Mouse (Mus musculus): ENCODE data around the gene Rev3l. TPM values are rescaled to one million over a fixed set of nuclear protein-coding genes. Genes with fewer than 3 reads are reported as not detected.
A peak's percentile ranks its signal among the peaks of the same experiment; 100 is the strongest.

Gene Rev3l
- total and polyA plus RNA-seq, 3 experiments, result 1.8 to 70.5 (median 44.0) TPM

DNA sequence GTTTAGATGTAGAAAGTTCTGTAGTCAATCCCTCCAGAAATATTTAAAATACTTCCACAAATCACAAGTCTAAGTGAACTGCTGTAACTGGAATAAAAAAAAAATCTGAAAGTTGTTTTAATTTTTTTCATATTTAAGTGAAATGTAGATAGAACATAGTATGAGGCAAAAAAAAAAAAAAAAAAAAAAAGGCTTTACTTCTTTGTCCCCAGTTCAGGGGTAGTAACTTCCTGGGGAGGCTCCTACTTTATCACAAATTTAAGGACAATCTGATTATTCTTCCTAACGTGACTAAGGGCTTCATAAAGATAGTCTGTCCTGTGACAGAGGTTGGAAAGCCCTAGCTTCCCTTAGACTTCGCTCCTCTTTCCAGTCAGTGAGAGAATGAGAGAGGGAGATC lies 39.8 kb upstream of the Rev3l start:
- Histone ChIP-seq H3K36me3 (replicated peaks) (no peaks in the 10 kb centered on the region), H3K4me3 (ENCODE audit: low read depth, low read length) (no peak overlapping the region), H3K4me1 (ENCODE audit: insufficient read depth, low read depth, low read length) (no peaks in the 10 kb centered on the region; the same call in 1 of the 2 replicates), H3K9me3 (replicated peaks) (no peaks in the 10 kb centered on the region), H3K27me3 (ENCODE audit: insufficient read depth, low read length) (0 out of 2 replicates have a peak, but pooled peaks cover 2% of the 10 kb centered on the region)
- DNase-seq (ENCODE audit: low spot score), result no peak
- no peak for ATAC-seq (ENCODE audit: extremely low read depth, insufficient number of reproducible peaks, low FRiP score, poor library complexity, severe bottlenecking)
- no peak for TF ChIP-seq GATA2 (IDR thresholded peaks at IDR 0.05; ENCODE audit: borderline replicate concordance, low read depth, low read length)
- TF ChIP-seq TAL1 (conservative IDR thresholded peaks at IDR 0.05; ENCODE audit: low read depth, low read length), result no peak
- TF ChIP-seq CTCF (IDR thresholded peaks at IDR 0.05; ENCODE audit: low read depth, low read length), result no peak
- no peak for TF ChIP-seq POLR2AphosphoS5 (IDR thresholded peaks at IDR 0.05; ENCODE audit: insufficient replicate concordance, low read depth, low read length)
- no peak for TF ChIP-seq GATA1 (IDR thresholded peaks at IDR 0.05; ENCODE audit: borderline replicate concordance, low read length)

DNA sequence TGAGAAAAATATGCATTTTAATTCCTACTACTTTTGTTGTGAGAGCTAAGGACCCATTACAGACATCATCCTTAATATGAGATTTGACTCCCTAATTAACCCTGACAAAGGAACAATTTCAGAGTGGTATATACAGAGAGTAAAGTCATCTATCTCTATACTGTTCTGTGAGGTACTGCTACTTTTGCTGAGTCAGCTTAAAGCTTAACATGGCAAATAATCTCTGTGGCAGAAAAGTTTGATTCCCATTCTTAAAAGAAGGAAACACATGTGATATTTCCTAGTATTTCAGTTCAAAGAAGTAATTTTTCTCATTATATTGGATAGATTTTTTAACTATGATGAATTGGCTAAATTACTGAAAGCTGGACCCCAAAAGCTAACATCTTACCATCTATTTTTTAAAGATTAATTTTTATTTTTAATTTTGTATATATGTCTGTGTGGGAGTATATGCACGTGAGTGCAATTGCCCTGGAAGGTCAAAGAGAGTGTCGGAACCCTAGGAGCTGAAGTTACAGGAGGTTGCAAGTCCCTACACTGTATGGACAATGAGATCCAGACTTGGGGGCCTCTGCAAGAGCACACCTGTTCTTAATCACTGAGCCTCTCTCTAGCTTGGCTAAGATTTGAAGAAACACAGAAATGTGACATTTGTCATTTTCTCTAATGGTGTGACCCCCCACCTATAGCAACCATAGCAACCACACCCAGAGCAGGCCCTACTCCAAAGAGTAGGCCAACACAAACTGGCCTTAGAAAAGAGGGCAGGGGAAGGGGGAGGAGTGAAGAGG lies 24.0 kb upstream of the Rev3l start:
- no peak overlapping the region for H3K4me3 ChIP-seq (ENCODE audit: low read depth, low read length)
- H3K36me3 ChIP-seq (replicated peaks), result peaks cover 3% of the 10 kb centered on the region
- no peaks in the 10 kb centered on the region for H3K9me3 ChIP-seq (replicated peaks)
- H3K4me1 ChIP-seq (ENCODE audit: insufficient read depth, low read depth, low read length), result no peaks in the 10 kb centered on the region
- ATAC-seq (ENCODE audit: extremely low read depth, insufficient number of reproducible peaks, low FRiP score, poor library complexity, severe bottlenecking), result no peak
- no peaks in the 10 kb centered on the region for H3K27me3 ChIP-seq (ENCODE audit: insufficient read depth, low read length)
- no peak for TF ChIP-seq CTCF (IDR thresholded peaks at IDR 0.05; ENCODE audit: low read depth, low read length)
- TF ChIP-seq TAL1 (conservative IDR thresholded peaks at IDR 0.05; ENCODE audit: low read depth, low read length), result no peak
- TF ChIP-seq POLR2AphosphoS5 (IDR thresholded peaks at IDR 0.05; ENCODE audit: insufficient replicate concordance, low read depth, low read length), result no peak
- no peak for TF ChIP-seq GATA2 (IDR thresholded peaks at IDR 0.05; ENCODE audit: borderline replicate concordance, low read depth, low read length)
- TF ChIP-seq GATA1 (IDR thresholded peaks at IDR 0.05; ENCODE audit: borderline replicate concordance, low read length), result no peak
- no peak for DNase-seq (ENCODE audit: low spot score)

DNA sequence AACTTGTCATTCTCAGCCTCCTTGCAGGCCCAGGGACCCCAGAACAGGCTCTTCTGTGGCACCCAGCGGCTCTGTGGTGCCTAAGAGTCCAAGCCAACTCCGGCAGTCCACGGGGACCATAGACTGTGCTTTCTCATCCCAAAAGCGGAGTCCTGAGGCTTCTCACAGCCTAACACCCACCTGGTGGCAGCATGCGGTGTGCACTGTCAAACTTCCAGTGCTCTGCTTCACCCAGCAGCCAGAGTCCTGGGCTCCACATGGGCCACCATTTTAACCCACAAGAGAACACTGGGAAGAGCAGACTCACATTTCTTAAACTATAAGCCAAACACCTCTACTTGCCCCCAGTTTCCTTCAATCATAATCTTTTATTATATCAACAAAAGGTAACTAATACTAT lies 15.0 kb upstream of the Rev3l start:
- no peak for TF ChIP-seq CTCF (IDR thresholded peaks at IDR 0.05; ENCODE audit: low read depth, low read length)
- TF ChIP-seq TAL1 (conservative IDR thresholded peaks at IDR 0.05; ENCODE audit: low read depth, low read length), result no peak
- no peak for TF ChIP-seq POLR2AphosphoS5 (IDR thresholded peaks at IDR 0.05; ENCODE audit: insufficient replicate concordance, low read depth, low read length)
- no peak for TF ChIP-seq GATA2 (IDR thresholded peaks at IDR 0.05; ENCODE audit: borderline replicate concordance, low read depth, low read length)
- no peak for TF ChIP-seq GATA1 (IDR thresholded peaks at IDR 0.05; ENCODE audit: borderline replicate concordance, low read length)
- H3K27me3 ChIP-seq (ENCODE audit: insufficient read depth, low read length), result no peaks in the 10 kb centered on the region
- peaks cover 2% of the 10 kb centered on the region; the same call in 1 of the 2 replicates for H3K4me1 ChIP-seq (ENCODE audit: insufficient read depth, low read depth, low read length)
- H3K36me3 ChIP-seq (replicated peaks), result peaks cover 4% of the 10 kb centered on the region
- ATAC-seq (ENCODE audit: extremely low read depth, insufficient number of reproducible peaks, low FRiP score, poor library complexity, severe bottlenecking), result no peak
- DNase-seq (ENCODE audit: low spot score), result no peak
- H3K9me3 ChIP-seq (replicated peaks), result no peaks in the 10 kb centered on the region
- no peak overlapping the region for H3K4me3 ChIP-seq (ENCODE audit: low read depth, low read length)

DNA sequence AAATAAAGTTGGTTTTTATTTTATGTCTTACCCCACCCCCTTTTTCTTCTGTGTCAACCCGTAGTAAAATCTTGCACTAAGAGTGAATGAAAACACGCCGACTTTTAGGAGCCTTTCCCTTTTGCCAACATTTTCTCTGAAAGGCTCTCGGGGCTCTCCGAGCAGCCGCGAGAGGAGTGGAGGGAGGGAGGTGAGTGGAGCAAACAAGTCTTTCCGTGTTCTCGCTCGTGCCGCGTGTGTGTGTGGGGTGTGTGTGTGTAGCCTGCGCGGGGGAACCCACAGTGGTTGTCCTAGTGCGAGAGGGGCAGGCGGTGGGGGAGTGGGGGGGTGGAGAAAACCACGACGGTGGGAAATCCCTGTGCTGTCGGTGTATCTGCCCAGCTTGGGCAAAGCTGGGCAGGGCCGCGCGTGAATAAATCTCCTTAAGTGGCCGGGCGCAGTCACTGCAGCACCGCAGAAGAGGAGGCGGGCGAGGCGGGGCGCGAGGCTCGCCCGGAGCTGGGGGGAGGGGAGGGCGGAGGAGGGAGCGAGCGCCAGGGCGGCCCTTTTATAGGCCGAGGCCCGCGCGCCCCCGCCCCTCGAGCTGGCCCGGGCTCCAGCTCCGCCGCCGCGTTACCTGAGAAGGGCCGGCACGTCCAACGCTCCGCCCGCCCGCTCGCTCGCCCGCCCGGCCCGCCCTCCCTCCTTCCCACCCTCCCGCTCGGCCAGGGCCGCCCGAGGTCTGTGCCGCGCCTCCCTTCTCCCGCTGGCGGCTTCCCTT lies 762 bp upstream of the Rev3l start:
- DNase-seq (ENCODE audit: low spot score) (peak; percentile 78), ATAC-seq (ENCODE audit: extremely low read depth, insufficient number of reproducible peaks, low FRiP score, poor library complexity, severe bottlenecking) (peak; percentile 59)
- no peaks in the 10 kb centered on the region for H3K27me3 ChIP-seq (ENCODE audit: insufficient read depth, low read length)
- peak overlapping the region; percentile 93 for H3K4me3 ChIP-seq (ENCODE audit: low read depth, low read length)
- peaks cover 11% of the 10 kb centered on the region for H3K4me1 ChIP-seq (ENCODE audit: insufficient read depth, low read depth, low read length)
- no peak for TF ChIP-seq GATA2 (IDR thresholded peaks at IDR 0.05; ENCODE audit: borderline replicate concordance, low read depth, low read length)
- TF ChIP-seq POLR2AphosphoS5 (IDR thresholded peaks at IDR 0.05; ENCODE audit: insufficient replicate concordance, low read depth, low read length), result no peak
- TF ChIP-seq TAL1 (conservative IDR thresholded peaks at IDR 0.05; ENCODE audit: low read depth, low read length), result no peak
- no peak for TF ChIP-seq GATA1 (IDR thresholded peaks at IDR 0.05; ENCODE audit: borderline replicate concordance, low read length)
- TF ChIP-seq CTCF (IDR thresholded peaks at IDR 0.05; ENCODE audit: low read depth, low read length), result no peak
- H3K9me3 ChIP-seq (replicated peaks), result no peaks in the 10 kb centered on the region
- peaks cover 3% of the 10 kb centered on the region for H3K36me3 ChIP-seq (replicated peaks)

DNA sequence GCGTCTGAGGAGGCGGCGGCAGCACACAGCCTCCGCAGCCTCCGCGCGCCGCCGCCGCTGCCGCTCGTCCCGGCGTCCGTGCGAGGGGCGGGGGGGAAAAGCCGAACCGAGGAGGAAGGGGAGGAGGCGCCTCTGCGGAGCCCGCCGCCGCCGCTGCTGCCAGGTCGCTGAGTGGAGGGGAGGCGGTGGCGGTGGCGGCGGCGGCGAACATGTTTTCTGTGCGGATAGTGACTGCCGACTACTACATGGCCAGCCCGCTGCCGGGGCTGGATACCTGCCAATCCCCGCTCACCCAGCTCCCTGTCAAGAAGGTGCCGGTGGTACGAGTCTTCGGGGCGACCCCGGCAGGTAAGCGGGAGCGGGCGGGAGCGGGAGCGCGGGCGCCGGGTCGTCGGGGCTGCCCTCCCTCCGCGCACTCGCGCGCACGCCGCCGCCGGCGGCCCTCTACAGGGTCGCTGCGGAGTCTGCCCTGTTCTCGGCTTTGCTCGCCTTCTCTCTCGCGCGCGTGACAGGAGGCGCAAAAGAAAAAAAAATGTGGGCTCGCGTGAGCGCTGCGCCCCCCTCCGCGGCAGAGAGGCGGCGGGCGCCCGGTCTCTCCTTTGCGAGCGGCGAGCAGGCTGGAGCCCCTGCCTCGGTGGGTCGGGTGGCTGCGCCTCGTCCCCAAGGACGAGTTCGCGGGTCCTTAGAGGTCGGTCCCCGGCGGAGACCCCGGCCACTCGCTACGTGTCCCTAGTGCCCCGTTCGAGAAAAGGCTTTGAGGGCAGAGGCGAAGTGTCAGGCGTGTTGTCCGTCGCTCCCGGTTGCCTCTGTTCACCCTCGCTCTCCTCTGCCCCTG lies 565 bp downstream of the Rev3l start:
- H3K27me3 ChIP-seq (ENCODE audit: insufficient read depth, low read length), result no peaks in the 10 kb centered on the region
- no peaks in the 10 kb centered on the region for H3K9me3 ChIP-seq (replicated peaks)
- peak overlapping the region; percentile 93 for H3K4me3 ChIP-seq (ENCODE audit: low read depth, low read length)
- DNase-seq (ENCODE audit: low spot score), result peak; percentile 50
- no peak for TF ChIP-seq GATA1 (IDR thresholded peaks at IDR 0.05; ENCODE audit: borderline replicate concordance, low read length)
- no peak for TF ChIP-seq GATA2 (IDR thresholded peaks at IDR 0.05; ENCODE audit: borderline replicate concordance, low read depth, low read length)
- no peak for TF ChIP-seq POLR2AphosphoS5 (IDR thresholded peaks at IDR 0.05; ENCODE audit: insufficient replicate concordance, low read depth, low read length)
- TF ChIP-seq CTCF (IDR thresholded peaks at IDR 0.05; ENCODE audit: low read depth, low read length), result no peak
- TF ChIP-seq TAL1 (conservative IDR thresholded peaks at IDR 0.05; ENCODE audit: low read depth, low read length), result no peak
- no peak; the same call in 1 of the 2 replicates for ATAC-seq (ENCODE audit: extremely low read depth, insufficient number of reproducible peaks, low FRiP score, poor library complexity, severe bottlenecking)
- H3K36me3 ChIP-seq (replicated peaks), result peaks cover 4% of the 10 kb centered on the region
- H3K4me1 ChIP-seq (ENCODE audit: insufficient read depth, low read depth, low read length), result peaks cover 13% of the 10 kb centered on the region
